19 mouse cellular contexts compared by ENCODE assay signal in genomic region chr7:17712938-17713337, GRCm38 (mm10). TPM values are rescaled to one million over a fixed set of nuclear protein-coding genes. Genes with fewer than 3 reads are reported as not detected.
DNase-seq lines count a peak whose midpoint lies in the region; TF ChIP-seq lines count a peak whose summit lies in the region.
"Had no signal": no experiment of that assay in that cellular context is flagged by ENCODE, and none has a peak within 500 bp of the region (broad histone marks: within the 10 kb centered on the region; RNA-seq: fewer than 3 reads in every experiment).

Gene Ceacam5, plus strand, starts transcription at chr7:17713238.

- no peak within 1 kb of the TSS for H3K4me3 ChIP-seq in cerebellum, adult 2 months (replicated peaks; ENCODE audit: insufficient read depth, low read depth, low read length)

- DNase-seq in cerebellum, adult 9-10 months, result peak; percentile 0
- DNase-seq in cerebellum, adult 2 months, result no peak
- DNase-seq: adrenal gland, adult 2 months; adrenal gland, adult 8-10 months; adrenal gland, postnatal 10 days; adrenal gland, postnatal 14 days; adrenal gland, postnatal 25 days; adrenal gland, postnatal 36 days; B cell, adult 2 months; cerebellum, adult 11 months; cerebellum, adult 11-12 months; cerebellum, adult 18-20 months; cerebellum, adult 8-10 months had no signal

- WGBS in cerebellum, adult 2 months, result 38% methylated on average over 1 of the region's 1 CpGs

- TF ChIP-seq POLR2A in cerebellum, adult 2 months (IDR thresholded peaks at IDR 0.05; ENCODE audit: borderline replicate concordance, insufficient read depth, low read length), result no peak

- no peaks in the 10 kb centered on the region for H3K4me1 ChIP-seq in cerebellum, adult 2 months (ENCODE audit: control insufficient read depth, insufficient read depth, low read length)

- no peak within 1 kb of the TSS for H3K27ac ChIP-seq in cerebellum, adult 2 months (ENCODE audit: insufficient read depth, low read length)

- no peak for TF ChIP-seq CTCF in cerebellum, adult 2 months (IDR thresholded peaks at IDR 0.05; ENCODE audit: borderline replicate concordance, insufficient read depth, low read depth, low read length)

- H3K27me3 ChIP-seq in cerebellum, adult 2 months (ENCODE audit: control insufficient read depth, insufficient read depth, low read length), result no peaks in the 10 kb centered on the region
- H3K27me3 ChIP-seq: CH12.LX, Patski had no signal

RNA-seq across cellular contexts. Expression of gene Ceacam5, which starts in this region (rescaled TPM):
- polyA plus RNA-seq in cerebellum, adult 2 months (2012; rRNA removed), result not detected in 2 replicates
- polyA plus RNA-seq: activated CD4-positive, CD25-positive, alpha-beta regulatory T cell, adult 4 months; adrenal gland, adult 2 months; C2C12; CD4-positive, CD25-positive, alpha-beta regulatory T cell, adult 4 months; G1E; Patski had no signal
